Mouse (Mus musculus) erythroblast, embryonic 14.5 days (primary cell): ENCODE results near the gene Plaur.

ENCODE experiments used
- GATA1 ChIP-seq: IDR thresholded peaks from 2 replicates; pipeline ENCODE4 v1.6.1; 2012; ENCODE audit warnings: low read length, inconsistent platforms, mixed read lengths
- TAL1 ChIP-seq: IDR thresholded peaks from 3 replicates; pipeline ENCODE4 v1.6.1; 2012; ENCODE audit warnings: low read length, inconsistent platforms, mixed read lengths

- TF ChIP-seq TAL1 (no peak), GATA1 (no peak)
These were observed 41.7 kb downstream of the Plaur start for GRCm38 (mm10) chr7:24504004-24504403.
